Mouse (Mus musculus) spleen, embryonic (tissue): Measurements from ENCODE around the gene Nr1d1.

Experiments
- CTCF ChIA-PET: fragments of 350-600 bp; sonication (Branson Sonifier 250); formaldehyde crosslinking; loops from one replicate; lab custom pipeline; 2022; lab: Charles Lee

Gene Nr1d1

GRCm38 (mm10) chr11:98772667-98773171, 2.4 kb downstream of the Nr1d1 start:
- CTCF ChIA-PET: no interaction called here

DNA sequence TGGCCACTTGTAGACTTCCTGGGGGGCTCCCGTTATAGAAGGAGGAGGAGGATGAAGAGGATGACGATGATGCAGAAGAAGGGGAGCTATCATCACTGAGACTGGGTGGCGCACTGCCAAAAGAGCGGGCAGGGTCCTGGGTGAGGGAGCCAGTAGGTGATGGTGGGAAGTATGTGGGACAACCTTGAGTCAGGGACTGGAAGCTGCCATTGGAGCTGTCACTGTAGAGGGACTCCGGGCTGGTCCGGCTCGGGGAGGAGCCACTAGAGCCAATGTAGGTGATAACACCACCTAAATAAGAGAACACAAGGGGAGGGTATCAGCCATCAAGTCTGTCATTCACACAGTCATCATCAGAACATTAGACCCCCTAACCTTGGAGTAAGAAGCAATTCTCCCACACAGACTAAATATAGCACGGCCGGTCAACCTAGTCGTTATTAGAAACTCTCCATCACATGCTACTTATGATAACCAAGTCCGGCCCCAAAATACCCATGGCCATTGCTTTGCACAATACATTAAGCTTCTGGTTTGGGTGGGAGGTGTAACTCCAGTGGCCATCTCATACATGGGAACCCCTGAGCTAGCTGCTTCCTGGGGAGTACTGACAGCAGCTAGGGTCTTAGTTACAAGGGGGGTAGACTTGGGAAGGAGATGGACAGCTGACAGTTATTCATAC, 3.1 kb downstream of the Nr1d1 start:
- CTCF ChIA-PET: interaction anchor here (0.7 kb wide), 1 partner anchor 36 kb away, joined by 3 read pairs; no protein-coding TSS in a partner anchor

- CTCF ChIA-PET: no interaction called here
Observed at GRCm38 (mm10) chr11:98771131-98771530, 4.0 kb downstream of the Nr1d1 start.

DNA sequence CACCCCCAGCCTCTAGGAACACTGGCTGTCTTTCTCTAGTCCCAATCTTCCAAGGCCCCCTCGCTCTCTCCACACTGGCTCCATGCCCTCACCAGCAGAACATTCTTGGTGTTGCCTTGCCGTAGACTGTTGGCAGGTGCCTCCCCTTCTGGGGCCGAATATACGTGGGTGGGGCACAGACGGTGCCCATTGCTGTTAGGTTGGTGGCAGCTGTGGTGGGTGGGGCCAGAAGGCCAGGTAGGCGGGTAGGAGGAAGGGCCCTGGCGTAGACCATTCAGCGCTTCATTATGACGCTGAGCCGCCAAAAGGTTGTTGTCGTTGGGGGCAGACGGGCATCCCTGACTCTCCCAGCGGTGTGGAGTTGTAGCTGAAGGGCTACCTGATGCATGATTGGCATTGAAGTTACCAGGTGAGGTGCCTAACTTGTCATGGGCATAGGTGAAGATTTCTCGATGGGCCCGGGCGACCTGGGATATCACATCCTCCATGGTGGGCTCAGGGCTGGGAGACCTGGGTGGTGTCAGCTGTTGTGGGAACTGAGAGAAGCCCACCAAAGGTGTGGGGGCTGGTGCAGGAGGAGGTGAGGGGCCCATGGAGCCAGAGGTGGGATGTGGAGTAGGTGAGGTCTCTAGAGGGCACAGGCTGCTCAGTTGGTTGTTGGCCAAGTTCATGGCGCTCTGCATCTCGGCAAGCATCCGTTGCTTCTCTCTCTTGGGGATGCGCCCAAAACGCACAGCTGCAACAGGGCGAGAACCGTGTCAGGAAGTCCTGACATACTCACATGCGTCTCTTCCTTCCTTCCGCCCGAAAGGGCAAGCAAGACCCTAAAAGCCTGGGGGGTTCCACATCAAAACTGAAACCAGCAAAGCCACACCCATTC, 4.8 kb downstream of the Nr1d1 start:
- CTCF ChIA-PET: interaction anchor here (1.1 kb wide), 1 partner anchor 29 kb away, joined by 3 read pairs; the partner anchor contains the start of gene Thra

DNA sequence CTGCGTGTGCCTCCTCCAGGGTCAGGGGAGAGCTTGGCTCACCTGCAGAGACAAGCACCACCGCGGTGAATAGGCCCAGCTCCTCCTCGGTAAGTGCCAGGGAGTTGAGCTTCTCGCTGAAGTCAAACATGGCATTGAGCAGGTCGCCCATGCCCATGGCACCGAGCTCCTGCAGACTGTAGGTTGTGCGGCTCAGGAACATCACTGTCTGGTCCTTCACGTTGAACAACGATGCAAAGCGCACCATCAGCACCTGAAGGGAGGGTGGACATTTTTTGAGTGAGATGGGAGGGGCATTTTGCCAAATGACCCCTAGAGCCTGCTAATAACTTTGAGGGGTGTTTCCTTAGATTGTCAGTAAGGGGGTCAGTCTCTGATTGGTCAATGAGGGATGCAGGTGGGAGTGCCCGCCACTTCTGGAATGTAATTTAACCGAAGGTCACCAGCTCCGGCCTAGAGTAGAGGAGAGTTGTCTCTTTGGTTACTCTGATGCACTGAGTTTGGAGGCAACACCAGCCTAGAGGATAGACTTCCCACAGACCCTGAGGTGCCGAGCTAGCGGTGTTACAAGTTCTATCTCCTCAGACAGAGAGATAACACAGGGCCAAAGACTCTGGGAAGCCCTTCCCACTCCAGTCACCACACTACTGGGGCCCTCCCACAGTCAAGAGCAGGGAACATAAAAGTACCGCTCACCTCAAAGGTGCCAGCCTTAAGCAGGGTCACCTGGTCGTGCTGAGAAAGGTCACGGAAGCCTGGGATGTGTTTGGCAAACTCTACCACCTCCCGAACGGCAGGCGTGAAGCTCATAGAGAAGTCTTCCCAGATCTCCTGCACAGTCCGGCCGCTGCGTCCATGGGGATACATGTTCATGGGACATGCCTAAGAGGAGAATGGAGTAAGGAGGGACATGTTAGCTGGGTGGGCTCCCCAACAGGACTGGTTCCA, 5.9 kb downstream of the Nr1d1 start:
- CTCF ChIA-PET: interaction anchor here (1.1 to 1.2 kb wide), 2 partner anchors 18 to 28 kb away, joined by 3 read pairs; partner anchors contain the start of gene Thra

- CTCF ChIA-PET: interaction anchor here (0.7 to 1.2 kb wide), 3 partner anchors 18 to 338 kb away, joined by 3 to 5 read pairs (median 3); no protein-coding TSS in a partner anchor
Observed at GRCm38 (mm10) chr11:98768127-98769006, 6.8 kb downstream of the Nr1d1 start.

DNA sequence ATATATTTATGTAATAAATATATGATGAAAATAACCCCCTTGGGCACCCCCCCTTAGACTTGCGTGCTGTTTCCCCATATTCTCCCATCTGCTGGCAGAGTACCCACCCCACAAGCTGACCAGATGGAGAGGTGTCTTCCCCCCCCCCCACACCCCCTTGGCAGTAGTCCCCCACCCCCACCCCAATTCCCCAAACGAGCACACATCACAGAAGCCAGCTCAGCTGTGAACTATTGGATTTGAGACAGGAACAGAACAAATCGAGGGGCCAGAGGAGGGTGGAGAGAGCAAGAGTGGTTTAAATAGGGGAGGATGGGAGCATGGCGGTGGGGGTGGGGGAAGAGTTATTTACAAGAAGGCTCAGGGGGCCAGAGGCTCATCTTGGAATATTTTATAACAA, 7.4 kb downstream of the Nr1d1 start:
- CTCF ChIA-PET: interaction anchor here (0.7 to 0.8 kb wide), 2 partner anchors 19 to 339 kb away, joined by 3 to 5 read pairs; no protein-coding TSS in a partner anchor

- CTCF ChIA-PET: interaction anchor here (0.7 kb wide), 1 partner anchor 340 kb away, joined by 5 read pairs; no protein-coding TSS in a partner anchor
Observed at GRCm38 (mm10) chr11:98767276-98767675, 7.9 kb downstream of the Nr1d1 start.

DNA sequence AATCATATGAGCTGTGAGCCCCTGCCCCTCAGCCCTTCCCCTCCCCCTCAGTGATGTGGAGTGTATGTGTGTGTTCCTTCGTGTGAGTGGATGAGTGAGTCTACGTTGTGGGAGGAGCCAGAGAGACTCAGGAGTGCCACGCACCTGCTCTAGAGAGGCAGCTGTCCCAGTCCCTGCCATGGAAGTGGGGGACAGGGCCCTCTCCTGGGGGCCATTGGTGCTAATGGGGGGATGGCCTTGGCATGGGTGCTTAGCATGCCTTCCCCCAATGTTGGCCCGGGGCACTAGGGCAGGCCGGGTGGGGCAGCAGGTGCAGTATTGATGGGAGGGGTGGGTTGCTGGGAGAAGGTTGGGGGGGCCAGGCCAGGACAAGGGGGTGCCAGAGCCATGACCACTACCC, 8.3 kb downstream of the Nr1d1 start:
- CTCF ChIA-PET: interaction anchor here (0.9 kb wide), 1 partner anchor 10 kb away, joined by 3 read pairs; no protein-coding TSS in a partner anchor

GRCm38 (mm10) chr11:98766346-98766745, 8.8 kb downstream of the Nr1d1 start:
- CTCF ChIA-PET: interaction anchor here (0.9 kb wide), 1 partner anchor 11 kb away, joined by 3 read pairs; no protein-coding TSS in a partner anchor

- CTCF ChIA-PET: no interaction called here
Observed at GRCm38 (mm10) chr11:98765421-98766309, 9.5 kb downstream of the Nr1d1 start.

- CTCF ChIA-PET: interaction anchor here (0.7 kb wide), 1 partner anchor 111 kb away, joined by 3 read pairs; no protein-coding TSS in a partner anchor
Observed at GRCm38 (mm10) chr11:98764746-98765145, 10.4 kb downstream of the Nr1d1 start.

DNA sequence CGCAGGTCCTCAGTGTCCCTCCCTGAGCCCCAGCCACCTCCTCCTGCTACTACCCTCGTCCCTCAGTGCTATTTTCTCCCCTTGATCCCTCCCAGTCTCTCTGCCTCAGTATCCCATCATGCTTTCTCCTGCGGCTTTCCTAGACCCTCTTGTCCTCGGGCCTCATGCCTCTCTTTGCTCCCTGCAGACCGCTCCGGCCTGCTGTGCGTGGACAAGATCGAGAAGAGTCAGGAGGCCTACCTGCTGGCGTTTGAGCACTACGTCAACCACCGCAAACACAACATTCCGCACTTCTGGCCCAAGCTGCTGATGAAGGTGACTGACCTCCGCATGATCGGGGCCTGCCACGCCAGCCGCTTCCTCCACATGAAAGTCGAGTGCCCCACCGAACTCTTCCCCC, 11.0 kb downstream of the Nr1d1 start:
- CTCF ChIA-PET: no interaction called here

- CTCF ChIA-PET: no interaction called here
Observed at GRCm38 (mm10) chr11:98763502-98763861, 11.7 kb downstream of the Nr1d1 start.

DNA sequence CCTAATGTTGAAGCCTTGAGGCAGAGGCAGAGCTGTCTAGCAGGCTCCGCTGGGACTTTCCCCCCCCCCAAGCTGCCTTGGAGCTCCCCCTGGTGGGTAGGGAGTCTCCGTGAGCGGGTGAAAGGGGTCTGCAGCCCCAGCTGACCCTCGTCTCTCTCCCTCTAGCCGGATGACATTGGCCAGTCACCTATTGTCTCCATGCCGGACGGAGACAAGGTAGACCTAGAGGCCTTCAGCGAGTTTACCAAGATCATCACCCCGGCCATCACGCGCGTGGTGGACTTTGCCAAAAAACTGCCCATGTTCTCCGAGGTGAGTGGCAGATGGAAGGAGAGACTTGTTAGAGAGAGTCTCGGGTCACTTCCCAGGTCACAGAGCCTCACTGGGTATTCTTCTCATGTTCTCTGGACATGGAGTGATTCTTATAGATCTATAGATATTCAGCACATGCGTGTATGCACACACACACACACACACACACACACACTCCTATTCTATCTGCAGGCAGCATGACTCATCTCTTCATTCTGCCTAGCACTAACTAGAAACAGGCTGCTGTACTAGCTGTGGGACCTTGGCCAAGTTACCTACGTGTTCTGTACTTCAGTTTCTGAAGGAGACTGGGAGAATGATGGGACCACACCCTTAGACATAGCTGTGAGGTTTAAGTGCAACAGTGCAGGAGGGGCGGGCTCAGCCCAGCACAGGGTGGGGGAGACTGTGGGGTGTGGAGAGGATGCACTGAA, 12.2 kb downstream of the Nr1d1 start:
- CTCF ChIA-PET: no interaction called here

GRCm38 (mm10) chr11:98761939-98762338, 13.2 kb downstream of the Nr1d1 start:
- CTCF ChIA-PET: interaction anchor here (0.7 kb wide), 1 partner anchor 12 kb away, joined by 3 read pairs; no protein-coding TSS in a partner anchor

- CTCF ChIA-PET: interaction anchor here (0.7 kb wide), 1 partner anchor 81 kb away, joined by 3 read pairs; no protein-coding TSS in a partner anchor
Observed at GRCm38 (mm10) chr11:98756711-98757110, 18.4 kb downstream of the Nr1d1 start.
